Mouse (Mus musculus) thymus, postnatal 4 days (tissue): ENCODE data around the gene Olfr1222.
"Not testable (repeated sequence)": the region's sequence is repeated elsewhere in the genome, so short reads cannot be mapped to it uniquely, and the experiment has no call there.

Source experiments
- DNase-seq: peaks from one replicate; pipeline ENCODE4 v3.0.0; 2021

Olfr1222 gene

DNA sequence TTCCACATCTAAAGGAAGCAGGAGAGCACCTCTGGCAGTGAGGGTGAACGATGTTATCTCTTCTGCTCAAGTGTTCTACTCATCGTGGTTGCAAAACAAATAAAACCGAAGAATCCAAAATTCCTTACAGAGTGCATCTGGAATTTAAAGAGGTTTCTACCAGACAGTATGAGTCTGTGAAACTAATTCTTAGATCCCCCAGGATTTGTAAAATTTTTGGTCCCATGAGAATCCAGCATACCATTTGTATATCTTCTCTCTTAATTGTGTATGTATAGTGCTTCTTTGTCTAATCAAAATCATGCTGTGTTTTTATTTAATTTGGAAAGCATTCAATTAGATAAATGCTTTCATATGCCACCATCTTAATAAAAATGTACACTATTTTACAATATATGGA, at the start of gene Olfr1222:
Gene Olfr1222, minus strand, starts transcription at position 101 of the 400 bp plus-strand sequence.
- no peak for DNase-seq

DNA sequence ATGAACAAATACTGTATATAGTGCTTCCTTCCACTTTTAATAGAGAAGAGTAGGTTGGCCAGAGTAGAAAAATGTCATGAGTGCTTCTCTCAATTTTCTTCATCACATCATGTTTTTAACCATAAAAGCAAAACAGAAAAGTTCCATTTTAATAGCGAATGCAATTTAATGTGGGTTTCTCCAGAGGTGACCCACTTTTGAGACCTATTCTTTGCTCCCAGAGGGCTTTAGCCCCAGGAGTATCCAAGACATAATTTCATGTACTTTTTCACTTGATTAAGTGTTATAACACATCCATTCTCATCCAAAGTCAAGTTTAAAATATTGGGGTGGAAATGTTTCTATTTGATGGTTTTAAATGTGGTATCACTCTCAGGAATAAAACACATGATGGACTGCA, 41.7 kb upstream of the Olfr1222 start, which contains the start of gene Olfr1225:
Gene Olfr1225, minus strand, starts transcription at position 101 of the 400 bp plus-strand sequence.
- DNase-seq = no peak

DNA sequence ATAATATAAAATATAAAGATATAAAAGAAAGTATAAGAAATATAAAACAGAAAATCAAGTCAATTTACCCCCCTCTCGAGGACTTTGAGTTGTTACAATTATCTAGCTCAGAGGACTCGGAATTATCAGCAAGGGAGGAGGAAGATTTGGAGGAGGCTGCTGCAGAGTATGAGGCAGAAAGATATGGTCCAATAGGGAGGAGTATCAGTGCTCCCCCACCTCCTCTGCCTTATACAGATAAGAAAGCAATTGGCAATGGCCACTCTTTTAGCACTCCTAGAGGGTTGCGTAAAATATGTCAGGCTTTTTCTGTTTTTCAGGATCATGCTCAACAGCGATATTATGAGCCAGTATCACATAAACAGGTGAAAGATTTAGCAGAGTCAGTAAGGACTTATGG, 31.9 kb upstream of the Olfr1222 start:
- not testable (repeated sequence) for DNase-seq

DNA sequence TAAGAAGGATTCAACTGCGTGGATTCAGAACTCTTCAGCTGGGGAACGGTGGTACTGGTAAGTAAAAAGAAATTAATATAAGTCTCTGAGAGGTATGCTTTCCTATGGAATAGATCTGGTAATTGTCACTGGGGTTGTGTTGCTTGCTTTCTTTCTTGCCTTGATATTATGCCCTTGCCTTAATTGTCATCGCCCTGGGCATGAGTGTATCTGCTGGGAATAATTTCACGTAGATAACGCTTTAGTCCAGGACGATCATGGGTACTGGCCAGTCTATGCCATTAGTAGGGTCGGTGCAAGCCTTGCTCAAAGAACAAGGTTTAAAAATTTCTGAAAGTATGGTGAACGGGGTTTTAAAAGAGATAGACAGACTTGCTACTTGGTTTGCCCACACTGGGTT, 31.1 kb upstream of the Olfr1222 start, which contains the start of gene Olfr1224-ps1:
Gene Olfr1224-ps1, minus strand, starts transcription at position 101 of the 400 bp plus-strand sequence.
- DNase-seq = not testable (repeated sequence)

DNA sequence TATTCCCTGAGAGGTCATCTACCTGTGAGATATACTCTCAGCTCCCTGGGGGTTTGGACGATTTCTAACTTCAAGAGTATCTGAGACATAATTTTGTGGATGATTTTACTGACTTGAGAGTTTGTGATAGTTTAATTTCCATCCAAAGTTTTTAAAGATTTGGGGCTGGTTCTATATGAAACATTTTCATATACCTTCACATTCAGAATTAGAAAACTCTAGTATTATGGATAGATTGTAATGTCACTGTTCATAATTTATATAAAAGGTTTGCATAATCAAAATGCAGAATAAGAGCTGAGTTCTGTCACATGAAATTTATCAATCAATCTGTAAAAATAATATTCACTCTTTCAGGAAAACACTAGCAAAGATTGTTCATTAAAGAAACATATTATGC, 18.6 kb upstream of the Olfr1222 start, which contains the start of gene Olfr1223:
Gene Olfr1223, minus strand, starts transcription at position 101 of the 400 bp plus-strand sequence.
- no peak for DNase-seq

DNA sequence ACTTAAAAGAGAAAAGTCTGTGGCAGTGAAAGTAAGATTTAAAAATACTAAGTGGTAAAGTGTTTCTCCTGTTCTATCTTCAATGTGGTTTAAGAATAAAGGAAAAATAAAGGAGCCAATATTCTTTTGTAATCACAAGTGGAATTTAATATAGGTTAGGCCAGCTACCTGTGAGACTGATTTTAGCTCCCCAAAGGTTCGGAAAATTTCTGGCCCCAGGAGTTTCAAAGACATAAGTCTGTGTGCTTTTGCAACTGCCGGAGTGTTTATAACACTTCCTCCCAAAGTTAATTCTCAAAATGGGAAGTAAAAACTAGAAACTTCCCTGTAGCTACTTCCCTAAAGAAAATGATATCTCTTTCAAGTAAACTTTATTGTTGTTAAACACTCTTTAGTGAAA, 15.7 kb downstream of the Olfr1222 start, which contains the start of gene Olfr1221:
Gene Olfr1221, minus strand, starts transcription at position 101 of the 400 bp plus-strand sequence.
- DNase-seq = no peak

DNA sequence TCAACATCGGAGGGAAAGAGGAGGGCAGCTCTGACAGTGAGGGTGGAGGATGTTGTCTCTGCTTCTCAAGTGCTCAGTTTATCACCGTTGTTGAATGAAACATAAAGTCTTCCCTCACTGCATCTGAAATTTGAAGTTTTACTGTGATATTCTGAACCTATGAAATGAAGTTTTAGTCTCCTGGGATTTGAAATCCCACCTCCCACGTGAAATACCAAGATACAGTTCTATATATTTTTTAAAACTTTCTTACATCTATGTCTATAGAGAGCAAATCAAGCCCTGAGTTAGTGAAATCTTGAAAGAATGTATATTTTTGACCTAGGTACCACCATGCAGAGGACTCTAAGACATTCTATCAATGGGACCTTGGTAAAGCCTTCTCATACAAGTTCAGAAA, 26.1 kb downstream of the Olfr1222 start, which contains the start of gene Olfr1220:
Gene Olfr1220, minus strand, starts transcription at position 101 of the 400 bp plus-strand sequence.
- no peak for DNase-seq

DNA sequence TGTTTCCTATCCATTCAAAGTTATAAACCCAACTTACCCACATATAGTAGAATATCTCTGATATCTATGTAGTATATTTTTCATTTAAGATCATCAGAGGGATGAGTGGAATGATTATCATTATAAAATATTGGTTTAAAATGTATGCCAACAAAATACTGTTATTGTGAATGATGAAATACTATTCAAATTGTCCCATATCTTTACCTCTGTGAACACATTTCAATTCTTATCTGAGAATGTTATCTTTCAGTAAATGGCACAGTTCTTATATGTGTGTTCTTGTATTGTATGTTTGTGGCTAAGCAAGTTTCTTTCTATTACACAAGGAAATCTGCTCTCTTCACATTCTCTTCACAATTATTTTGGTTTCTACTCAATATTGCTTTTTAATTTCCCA, 27.2 kb downstream of the Olfr1222 start:
- DNase-seq = no peak

DNA sequence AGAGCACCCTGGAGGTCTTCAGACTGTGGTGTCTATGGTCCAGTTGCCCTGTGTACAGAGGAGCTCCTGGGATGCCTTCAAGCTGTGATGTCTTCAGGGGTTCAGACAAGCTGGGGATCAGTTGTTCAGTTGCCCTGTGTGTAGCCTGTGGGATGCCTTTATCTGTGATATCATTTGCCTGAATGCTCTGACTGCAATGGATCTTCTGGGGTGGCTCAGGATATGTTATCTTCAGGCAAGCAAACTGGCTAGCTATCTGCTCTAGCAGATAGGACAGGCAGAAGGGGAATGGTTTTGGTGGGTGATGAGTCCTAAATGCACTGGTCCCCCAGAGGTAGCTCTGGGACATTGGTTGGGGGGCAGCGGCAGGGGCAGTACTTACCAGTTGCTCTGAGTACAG, 39.0 kb downstream of the Olfr1222 start:
- no peak for DNase-seq

DNA sequence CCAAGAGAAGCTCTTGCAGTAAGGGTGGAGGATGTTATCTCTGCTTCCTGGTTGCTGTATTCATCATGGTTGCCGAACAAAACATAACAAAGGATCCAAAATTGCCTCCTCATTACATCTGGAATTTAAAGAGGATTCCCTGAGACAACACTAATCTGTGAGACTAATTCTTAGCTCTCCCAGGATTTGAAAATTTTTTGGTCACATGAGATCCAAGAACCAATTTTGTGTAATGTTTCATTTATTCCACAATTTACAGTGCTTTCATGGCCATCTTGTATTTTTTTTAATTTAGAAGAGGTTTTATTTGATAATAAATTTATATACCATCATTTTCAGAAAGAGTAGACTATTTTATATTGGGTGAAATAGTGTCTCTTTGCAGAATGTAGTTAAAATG, 49.4 kb downstream of the Olfr1222 start, which contains the start of gene Olfr1219:
Gene Olfr1219, minus strand, starts transcription at position 101 of the 400 bp plus-strand sequence.
- DNase-seq = no peak

DNA sequence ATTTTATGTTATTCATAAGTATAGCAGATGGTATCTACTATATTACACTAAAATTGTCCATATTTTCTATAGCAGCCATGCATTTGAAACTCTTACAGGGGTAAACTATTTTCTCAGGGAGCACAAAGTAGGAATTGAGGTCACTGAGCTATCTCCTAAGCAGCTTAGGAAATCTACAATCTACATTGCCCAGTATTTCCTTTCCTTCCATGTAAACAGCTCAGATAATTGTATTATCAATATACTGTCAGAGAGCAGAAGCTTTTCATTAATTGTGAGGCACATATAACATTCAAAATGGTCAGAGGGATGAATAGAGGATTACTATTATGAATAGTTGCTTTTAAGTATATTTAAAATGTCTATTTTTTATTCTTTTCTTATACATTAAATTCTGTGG, 51.4 kb downstream of the Olfr1222 start:
- DNase-seq = no peak
